Mouse (Mus musculus) C2C12 (cell line): ENCODE results near the gene Lhfpl1.

Source experiments
- CTCF ChIP-seq: IDR thresholded peaks from one replicate; pipeline ENCODE4 v1.5.1; 2011; ENCODE audit not compliant: control insufficient read depth, insufficient read depth, insufficient read length
- MAX ChIP-seq: IDR thresholded peaks from one replicate; pipeline ENCODE4 v1.6.1; 2011; ENCODE audit warnings: mild to moderate bottlenecking, control low read depth
- USF1 ChIP-seq: IDR thresholded peaks from one replicate; pipeline ENCODE4 v1.6.1; 2011; ENCODE audit warnings: low read depth, mild to moderate bottlenecking, control low read depth, moderate library complexity

GRCm38 (mm10) chrX:145261803-145262202, 87.1 kb downstream of the Lhfpl1 start:
- TF ChIP-seq CTCF (no peak), MAX (no peak), USF1 (no peak)
